Mouse (Mus musculus) gastrocnemius, adult 18-20 months (tissue): Measurements from ENCODE around the gene Afg3l1. TPM values are rescaled to one million over a fixed set of nuclear protein-coding genes. Genes with fewer than 3 reads are reported as not detected.
"Not testable (repeated sequence)": the region's sequence is repeated elsewhere in the genome, so short reads cannot be mapped to it uniquely, and the experiment has no call there.

Source experiments
- DNase-seq: peaks from one replicate; pipeline ENCODE4 v3.0.0; 2021; ENCODE audit warnings: low spot score
- long read RNA-seq, 2 experiments: library from polyadenylated mRNA; stranded (forward); transcript quantifications; one replicate each; pipeline ENCODE4 v2.0.0; 2021
- total RNA-seq, 2 experiments: library from RNA; stranded (reverse); gene quantifications; 2 replicates each; pipeline ENCODE4 v1.2.3; 2021

Gene Afg3l1
- 10 to 100 TPM; 37.8 to 41.0 TPM for total RNA-seq
- long read RNA-seq, experiment 1, full-length matches to known transcripts: 118 of 135 reads
- long read RNA-seq, experiment 1, partial matches to known transcripts: 11 of 135 reads
- long read RNA-seq, experiment 1, other reads (novel, unspliced or antisense): 6 of 135 reads
- long read RNA-seq, experiment 2, full-length matches to known transcripts: 104 of 119 reads
- long read RNA-seq, experiment 2, partial matches to known transcripts: 8 of 119 reads
- long read RNA-seq, experiment 2, other reads (novel, unspliced or antisense): 7 of 119 reads

DNA sequence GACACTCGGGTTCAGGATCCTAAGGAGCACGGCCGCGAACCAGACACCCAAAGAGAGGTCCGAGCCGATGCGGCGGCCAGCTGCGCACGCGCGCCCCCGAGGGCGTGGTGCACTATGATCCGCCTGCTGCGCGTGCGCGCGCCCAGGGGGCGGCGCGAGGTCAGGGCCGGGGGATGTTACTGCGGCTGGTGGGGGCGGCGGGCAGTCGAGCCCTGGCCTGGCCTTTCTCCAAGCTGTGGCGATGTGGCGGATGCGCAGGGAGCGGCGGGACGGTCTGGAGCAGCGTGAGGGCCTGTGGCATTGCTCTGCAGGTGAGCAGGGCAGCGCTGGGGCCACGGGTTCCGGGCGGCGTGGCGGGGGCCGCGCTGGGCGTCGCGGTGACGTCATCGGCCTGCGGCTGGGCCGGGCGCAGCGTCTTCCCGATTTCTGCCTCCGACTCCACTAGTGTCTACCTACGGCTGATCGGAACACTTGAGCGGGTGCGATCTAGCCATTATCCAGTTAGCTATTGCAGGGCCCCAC is at the start of gene Afg3l1:
Afg3l1 (plus strand) TSS at position 167 of the 522 bp plus-strand sequence.
- peak; percentile 89 for DNase-seq

DNA sequence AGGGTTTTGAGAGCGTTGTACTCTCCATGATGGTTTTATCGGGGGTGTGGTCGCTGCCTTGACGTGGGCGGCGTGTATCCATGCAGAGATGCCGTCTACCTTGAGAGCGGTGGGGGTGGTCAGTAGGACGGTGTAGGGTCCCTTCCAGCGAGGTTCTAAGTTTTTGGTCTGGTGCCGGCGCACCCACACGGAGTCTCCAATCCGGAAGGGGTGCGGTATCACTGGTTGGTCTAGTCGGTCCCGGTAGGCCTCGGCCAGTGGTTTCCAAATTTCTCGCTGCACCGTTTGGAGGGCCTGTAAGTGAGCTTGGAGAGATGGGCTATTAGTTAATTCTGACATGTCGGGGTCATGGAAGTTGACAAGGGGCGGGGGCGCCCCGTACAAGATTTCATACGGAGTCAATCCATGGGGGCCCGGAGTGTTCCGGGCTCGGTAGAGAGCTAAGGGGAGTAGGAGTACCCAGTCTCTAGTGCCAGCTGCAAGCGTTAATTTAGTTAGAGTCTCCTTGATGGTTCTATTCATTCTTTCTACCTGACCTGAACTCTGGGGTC is 49.3 kb upstream of the Afg3l1 start:
- DNase-seq: no peak

DNA sequence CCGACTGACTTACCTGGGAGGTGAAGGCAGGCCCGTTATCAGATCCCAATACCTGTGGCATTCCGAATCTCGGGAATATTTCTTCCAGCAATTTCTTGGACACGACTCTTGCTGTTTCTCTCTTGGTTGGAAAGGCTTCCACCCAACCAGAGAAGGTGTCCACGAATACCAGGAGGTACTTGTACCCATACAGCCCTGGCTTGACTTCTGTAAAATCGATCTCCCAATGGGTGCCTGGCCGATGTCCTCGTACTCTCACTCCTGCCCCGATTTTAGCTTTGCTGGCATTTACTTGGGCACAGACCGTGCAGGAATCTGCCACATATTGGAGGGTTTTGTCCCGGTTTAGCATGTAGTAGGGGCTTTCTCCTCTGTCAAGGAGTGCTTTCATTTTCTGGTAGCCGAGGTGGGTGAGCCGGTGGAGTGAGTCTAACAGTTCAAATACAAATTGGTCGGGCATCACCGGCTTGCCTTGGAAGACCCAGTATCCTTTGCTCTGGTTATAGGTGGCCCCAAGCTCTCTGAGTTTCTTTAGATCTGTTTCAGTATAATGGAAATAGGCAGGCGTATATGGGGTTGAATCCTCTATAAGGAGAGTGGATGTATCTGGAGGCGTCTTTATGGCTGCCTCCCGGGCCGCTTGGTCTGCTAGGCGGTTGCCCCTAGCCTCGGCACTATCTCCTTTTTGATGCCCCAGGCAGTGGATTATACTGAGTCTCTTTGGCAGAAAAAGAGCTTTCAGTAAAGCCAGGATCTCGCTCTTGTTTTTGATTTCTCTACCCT is 48.6 kb upstream of the Afg3l1 start:
- DNase-seq: no peak

GRCm38 (mm10) chr8:123429722-123430013 is 48.0 kb upstream of the Afg3l1 start:
- not testable (repeated sequence) for DNase-seq

DNA sequence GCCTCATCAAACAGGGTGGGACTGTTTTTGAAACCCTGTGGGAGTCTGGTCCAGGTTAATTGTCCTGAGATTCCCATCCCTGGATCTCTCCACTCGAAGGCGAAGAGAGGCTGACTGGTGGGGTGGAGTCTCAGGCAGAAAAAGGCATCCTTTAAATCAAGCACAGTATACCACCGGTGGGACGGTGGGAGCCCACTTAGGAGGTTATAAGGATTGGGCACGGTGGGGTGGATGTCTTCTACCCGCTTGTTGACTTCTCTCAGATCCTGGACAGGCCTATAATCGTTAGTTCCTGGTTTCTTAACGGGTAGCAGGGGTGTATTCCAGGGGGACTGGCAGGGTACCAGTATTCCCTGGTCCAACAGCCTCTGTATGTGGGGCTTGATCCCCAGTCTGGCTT is 46.8 kb upstream of the Afg3l1 start:
- not testable (repeated sequence) for DNase-seq

DNA sequence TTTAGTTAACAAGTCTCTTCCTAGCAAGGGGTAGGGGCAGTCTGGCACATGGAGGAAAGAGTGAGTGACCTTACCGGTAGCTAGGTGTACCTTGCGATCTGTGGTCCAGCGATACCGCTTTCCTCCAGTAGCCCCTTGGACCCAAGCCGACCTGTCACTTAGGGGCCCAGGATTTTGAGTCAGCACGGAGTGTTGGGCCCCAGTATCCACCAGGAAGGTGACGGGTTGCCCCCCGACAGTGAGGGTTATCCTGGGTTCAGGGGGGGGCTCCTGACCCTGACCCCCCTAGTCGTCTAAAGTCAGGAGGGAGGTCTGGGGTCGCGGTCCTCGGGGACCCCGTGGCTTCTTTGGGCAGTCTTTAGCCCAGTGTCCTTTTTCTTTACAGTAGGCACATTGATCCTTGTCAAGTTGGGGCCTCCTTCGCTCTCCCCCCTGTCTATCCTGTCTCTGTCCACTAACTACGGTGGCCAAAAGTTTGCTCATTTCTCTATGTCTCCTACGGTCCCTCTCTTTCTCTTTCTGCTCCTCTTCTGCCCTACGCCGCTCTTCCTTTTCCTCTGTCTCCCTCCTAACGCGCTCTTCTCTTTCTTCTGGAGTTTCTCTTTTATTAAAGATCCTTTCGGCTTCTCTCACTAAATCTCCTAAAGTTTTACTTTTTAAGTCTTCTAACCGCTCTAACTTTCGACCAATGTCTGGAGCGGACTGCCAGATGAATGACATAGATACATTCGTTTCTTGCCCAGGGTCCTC is 45.9 kb upstream of the Afg3l1 start:
- DNase-seq: no peak

GRCm38 (mm10) chr8:123432381-123432780 is 45.3 kb upstream of the Afg3l1 start:
- no peak for DNase-seq

DNA sequence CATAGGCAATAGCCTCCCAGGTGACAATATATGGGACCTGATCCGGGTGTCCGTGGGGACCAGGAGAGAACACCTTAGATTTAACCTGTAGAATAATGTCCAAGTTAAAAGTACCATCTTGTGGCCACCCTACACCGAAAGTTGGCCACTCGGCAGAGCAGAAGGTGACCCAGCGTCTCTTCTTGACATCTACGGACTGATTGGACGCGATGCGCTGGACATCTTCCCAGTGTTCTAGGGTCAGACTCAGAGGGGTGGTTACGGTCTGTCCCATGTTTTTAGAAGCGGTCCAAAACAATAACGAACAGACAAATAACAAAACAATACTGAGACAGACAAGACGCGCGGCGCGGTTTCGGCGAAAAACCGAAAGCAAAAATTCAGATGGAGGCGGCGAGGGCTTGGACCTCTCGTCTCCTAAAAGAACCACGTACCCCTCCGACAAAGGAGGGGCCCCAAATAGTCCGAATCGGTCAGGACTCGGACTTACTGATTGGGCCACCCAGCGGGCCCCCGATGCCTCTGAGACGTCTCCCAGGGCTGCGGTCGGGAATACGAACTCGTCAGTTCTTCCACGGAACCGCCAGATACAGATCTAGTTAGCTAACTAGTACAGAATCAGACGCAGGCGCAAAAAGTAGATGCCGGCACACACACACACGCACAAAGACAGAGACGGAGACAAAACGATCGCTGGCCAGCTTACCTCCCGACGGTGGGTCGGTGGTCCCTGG is 44.3 kb upstream of the Afg3l1 start:
- not testable (repeated sequence) for DNase-seq

- no peak for DNase-seq
These were observed 35.9 kb upstream of the Afg3l1 start for GRCm38 (mm10) chr8:123441788-123442187.

DNA sequence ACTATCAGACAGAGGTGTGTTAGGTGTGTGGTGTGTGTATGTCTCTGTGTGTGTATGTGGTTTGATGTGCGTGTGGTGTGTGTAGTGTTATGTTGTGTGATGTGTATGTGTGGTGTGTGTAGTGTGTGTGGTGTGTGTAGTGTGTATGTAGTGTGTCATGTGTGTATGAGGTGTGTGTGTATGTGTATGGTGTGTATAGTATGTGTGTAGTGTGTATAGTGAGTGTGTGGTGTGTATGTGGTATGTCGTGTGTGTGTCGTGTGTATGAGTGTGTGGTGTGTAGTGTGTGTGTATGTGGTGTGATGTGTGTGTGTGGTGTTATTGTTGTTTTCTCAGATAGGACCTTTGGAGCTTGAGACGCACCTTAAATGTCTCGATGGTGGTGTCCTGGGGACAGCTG is 35.4 kb upstream of the Afg3l1 start:
- no peak for DNase-seq

DNA sequence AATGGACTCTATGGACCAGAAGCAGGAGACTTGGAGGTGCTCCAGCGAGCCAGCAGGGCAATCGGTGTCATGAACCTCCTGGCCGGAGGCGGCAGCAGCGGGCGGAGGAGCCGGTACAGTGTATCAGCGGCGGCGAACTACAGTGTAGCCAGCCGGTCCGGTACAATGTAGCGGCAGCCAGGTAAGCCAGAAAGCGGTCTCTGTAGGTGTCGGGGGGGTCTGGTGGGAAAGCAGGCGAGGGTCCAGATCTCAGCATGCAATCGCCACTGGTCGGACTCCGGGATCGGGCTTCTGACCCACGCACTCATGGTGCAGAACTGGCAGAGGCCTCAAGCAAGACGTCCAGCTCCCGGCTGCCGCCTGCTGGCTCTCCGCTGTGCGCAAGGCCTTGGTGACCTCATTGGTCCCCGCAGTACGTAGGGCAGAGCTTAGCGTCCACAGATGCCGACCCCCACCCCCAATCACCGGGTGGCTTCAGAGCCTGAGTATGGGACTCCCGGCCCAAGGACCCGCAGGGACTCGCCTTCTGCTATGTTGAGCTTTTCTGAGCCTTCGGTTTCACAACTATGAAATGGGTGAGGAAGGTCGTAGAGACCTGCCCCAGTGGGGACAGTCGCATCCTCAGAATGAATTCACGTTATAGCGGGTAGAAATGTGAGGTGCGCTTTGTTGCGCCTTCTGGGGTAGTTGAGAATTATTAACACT is 34.7 kb upstream of the Afg3l1 start:
- peak; percentile 95 for DNase-seq

DNA sequence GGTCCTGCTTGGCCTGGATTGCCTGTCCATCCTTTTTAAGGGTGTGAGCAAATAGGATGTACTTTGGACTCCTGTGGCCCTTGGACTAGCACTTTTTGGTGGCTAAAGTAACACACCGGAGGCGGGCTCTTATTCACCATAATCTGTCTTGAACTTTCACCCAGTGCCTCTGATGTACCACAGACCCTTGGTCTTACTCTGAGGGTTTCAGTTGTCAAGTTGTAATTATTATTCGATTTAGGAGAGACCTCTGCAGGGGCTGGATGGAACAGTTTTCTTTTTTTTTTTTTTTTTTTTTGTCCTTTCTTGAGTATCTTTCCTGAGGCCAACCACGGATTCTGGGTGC is 34.2 kb upstream of the Afg3l1 start:
- no peak for DNase-seq

DNA sequence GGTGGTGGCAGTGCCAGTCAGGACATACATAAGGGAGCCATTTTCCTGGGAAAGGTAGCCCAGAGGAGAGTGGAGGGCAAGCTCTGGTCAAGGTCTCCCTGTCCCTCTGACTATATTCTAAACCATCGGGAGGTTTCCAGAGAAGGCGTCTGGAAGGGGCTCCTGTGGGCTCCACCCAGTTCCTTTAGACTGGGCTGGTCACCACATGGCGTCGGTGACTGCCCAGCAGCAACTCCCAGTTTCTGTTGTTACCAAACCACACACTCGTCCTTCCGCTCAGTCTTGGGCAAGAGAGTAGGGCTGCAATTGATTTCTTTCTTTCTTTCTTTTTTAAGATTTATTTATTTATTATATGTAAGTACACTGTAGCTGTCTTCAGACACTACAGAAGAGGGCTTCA is 33.6 kb upstream of the Afg3l1 start:
- no peak for DNase-seq

- no peak for DNase-seq
These were observed 31.7 kb upstream of the Afg3l1 start for GRCm38 (mm10) chr8:123445981-123446380.

GRCm38 (mm10) chr8:123446799-123447198 is 30.9 kb upstream of the Afg3l1 start:
- no peak for DNase-seq

DNA sequence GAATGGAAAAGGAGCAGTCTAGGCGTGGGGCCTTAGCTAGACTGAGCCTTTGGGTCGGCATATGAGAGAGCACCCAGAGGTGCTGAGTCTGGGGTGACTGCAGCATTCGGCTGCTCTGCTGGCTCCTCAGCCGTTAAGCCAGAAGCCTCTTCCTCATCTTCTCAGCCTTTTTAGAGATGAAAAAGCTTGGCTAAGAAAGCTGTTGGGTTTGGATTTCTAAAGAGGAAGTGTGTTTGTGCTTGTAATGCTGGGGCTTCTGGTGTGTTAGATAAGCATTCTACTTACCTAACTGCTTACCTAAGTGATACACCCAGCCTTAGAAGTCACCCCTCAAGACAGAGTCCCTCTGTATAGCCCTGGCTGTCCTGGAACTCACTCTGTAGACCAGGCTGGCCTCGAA is 26.9 kb upstream of the Afg3l1 start:
- DNase-seq: no peak

- not testable (repeated sequence) for DNase-seq
These were observed 26.0 kb upstream of the Afg3l1 start for GRCm38 (mm10) chr8:123451747-123452146.

GRCm38 (mm10) chr8:123452149-123452548 is 25.6 kb upstream of the Afg3l1 start:
- no peak for DNase-seq

GRCm38 (mm10) chr8:123453291-123453690 is 24.4 kb upstream of the Afg3l1 start:
- DNase-seq: no peak

DNA sequence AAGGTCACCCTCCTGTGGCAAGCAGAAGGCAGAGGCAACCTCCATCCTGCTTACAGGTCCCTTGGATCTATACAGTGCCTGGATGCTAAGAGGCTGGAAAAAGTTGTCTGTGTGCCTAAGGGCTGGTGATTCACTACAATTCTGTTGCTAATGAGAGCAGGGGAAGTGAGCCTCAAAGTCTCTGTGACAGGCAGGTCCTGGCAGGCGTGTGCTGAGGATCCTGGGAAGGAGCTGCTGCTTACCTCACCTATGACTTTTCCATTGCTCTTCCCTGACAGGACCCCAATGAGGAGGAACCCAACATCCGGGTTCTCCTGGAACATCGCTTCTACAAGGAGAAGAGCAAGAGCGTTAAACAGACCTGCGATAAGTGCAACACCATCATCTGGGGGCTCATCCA is 23.8 kb upstream of the Afg3l1 start:
- DNase-seq: no peak

DNA sequence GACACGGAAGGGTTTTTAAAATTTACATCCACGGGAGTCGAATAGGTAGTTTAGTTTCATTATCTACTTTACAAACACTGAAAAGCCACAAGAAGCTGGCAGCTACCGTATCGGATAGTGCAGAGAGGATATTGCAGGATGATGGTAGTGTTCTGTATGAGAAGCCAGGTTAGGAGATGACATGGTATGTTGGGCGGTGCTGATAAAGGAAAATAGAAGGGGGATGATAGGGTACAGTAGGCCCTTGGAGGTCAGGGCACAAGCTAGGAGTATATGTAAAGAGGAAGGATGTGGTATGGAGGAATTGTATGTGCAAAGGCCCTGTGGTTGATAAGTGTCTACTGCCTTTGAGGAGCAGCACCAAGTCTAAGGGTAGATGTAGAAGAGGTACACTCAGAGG is 23.1 kb upstream of the Afg3l1 start:
- DNase-seq: no peak
